Mouse (Mus musculus): ENCODE data around the gene Spg11.
"Not testable (repeated sequence)": the region's sequence is repeated elsewhere in the genome, so short reads cannot be mapped to it uniquely, and the experiment has no call there.

Spg11 gene

GRCm38 (mm10) chr2:122065200-122065969 lies 52.8 kb downstream of the Spg11 start:
- DNase-seq (ENCODE audit: low spot score): no peak

- DNase-seq (ENCODE audit: low spot score): no peak
Measured at GRCm38 (mm10) chr2:122059365-122060115, 58.6 kb downstream of the Spg11 start.

GRCm38 (mm10) chr2:122043926-122044325 lies 74.3 kb downstream of the Spg11 start:
- no peak for DNase-seq (ENCODE audit: low spot score)

- no peak for DNase-seq (ENCODE audit: low spot score)
Measured at GRCm38 (mm10) chr2:122036064-122036463, 82.1 kb downstream of the Spg11 start.

GRCm38 (mm10) chr2:122031970-122032369 lies 86.2 kb downstream of the Spg11 start:
- DNase-seq (ENCODE audit: low spot score): no peak

- no peak for DNase-seq (ENCODE audit: low spot score)
Measured at GRCm38 (mm10) chr2:122028756-122029700, 89.2 kb downstream of the Spg11 start.

- peak; percentile 63 for DNase-seq (ENCODE audit: low spot score)
Measured at GRCm38 (mm10) chr2:122027862-122028755, 90.1 kb downstream of the Spg11 start, which contains the start of gene Eif3j1. Gene Eif3j1 (plus strand): TSS chr2:122028546.

- not testable (repeated sequence) for DNase-seq (ENCODE audit: low spot score)
Measured at GRCm38 (mm10) chr2:122027091-122027490, 91.1 kb downstream of the Spg11 start.

GRCm38 (mm10) chr2:122022284-122022683 lies 95.9 kb downstream of the Spg11 start:
- DNase-seq (ENCODE audit: low spot score): no peak

DNA sequence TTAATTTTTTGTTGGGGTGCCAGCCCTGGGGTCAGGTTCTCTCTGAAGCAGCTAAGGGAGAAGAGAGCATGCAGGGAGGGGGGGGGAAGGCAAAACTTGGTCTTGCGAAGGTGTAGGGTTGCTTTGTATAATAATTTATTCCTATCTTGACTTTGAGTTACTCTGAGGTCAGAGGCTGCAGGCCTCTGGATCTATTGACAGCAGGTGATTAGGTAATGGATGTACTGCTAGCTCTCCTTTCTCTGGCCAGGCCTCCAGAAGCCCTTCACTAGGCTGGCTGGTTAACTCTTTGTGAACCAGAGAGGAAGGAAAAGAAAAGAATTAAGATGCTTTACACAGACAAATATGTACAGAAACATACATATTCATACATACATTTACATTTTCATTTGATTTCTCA lies 99.5 kb downstream of the Spg11 start:
- DNase-seq (ENCODE audit: low spot score): no peak

- DNase-seq (ENCODE audit: low spot score): no peak
Measured at GRCm38 (mm10) chr2:122011441-122011840, 106.7 kb downstream of the Spg11 start.

GRCm38 (mm10) chr2:122008832-122009231 lies 109.4 kb downstream of the Spg11 start:
- DNase-seq (ENCODE audit: low spot score): no peak
